Comparison of ENCODE assay signal across 26 mouse cellular contexts in the genomic region with DNA sequence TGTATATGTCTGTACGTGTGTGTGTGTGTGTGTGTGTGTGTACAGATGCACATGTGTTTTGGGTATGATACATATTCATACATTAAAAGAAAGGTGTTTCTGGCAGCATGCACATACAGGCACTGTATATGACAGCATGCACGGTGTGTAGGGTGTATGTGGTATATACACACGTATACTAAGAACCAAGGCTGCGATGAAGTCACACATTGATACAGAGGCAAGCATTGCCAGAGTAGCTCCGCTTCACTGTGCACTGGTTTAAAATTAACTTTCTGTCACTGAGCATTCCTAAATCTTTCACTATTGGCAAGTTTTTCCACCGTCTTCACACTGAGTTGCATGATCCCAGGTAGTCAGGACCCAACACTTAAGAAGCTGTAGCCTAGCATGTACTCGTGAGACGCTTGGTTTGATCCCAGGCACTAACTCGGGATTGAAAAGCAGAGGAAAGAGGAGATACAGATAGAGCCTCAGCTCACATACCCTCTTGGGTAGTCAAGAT. TPM values are rescaled to one million over a fixed set of nuclear protein-coding genes. Genes with fewer than 3 reads are reported as not detected.
A peak's percentile ranks its signal among the peaks of the same experiment; 100 is the strongest.
DNase-seq lines count a peak whose midpoint lies in the region; ATAC-seq and TF ChIP-seq lines count a peak whose summit lies in the region.
"Had no signal": no experiment of that assay in that cellular context is flagged by ENCODE, and none has a peak within 500 bp of the region (broad histone marks: within the 10 kb centered on the region; RNA-seq: fewer than 3 reads in every experiment).

No protein-coding gene starts in this region.

- no peak overlapping the region for H3K4me3 ChIP-seq in heart, embryonic 15.5 days
- H3K4me3 ChIP-seq in kidney, embryonic 14.5 days (ENCODE audit: low read length), result no peak overlapping the region
- H3K4me3 ChIP-seq in lung, embryonic 14.5 days (ENCODE audit: low read depth, low read length), result no peak overlapping the region
- H3K4me3 ChIP-seq in lung, adult 2 months (replicated peaks; ENCODE audit: extremely low read depth, low read depth, low read length), result no peak overlapping the region
- H3K4me3 ChIP-seq: embryonic facial prominence, embryonic 10.5 days; embryonic facial prominence, embryonic 13.5 days; erythroblast, embryonic 14.5 days; forebrain, embryonic 12.5 days; forebrain, embryonic 15.5 days; heart, embryonic 12.5 days; hindbrain, embryonic 12.5 days had no signal

- no peaks in the 10 kb centered on the region for H3K27me3 ChIP-seq in heart, embryonic 15.5 days
- no peaks in the 10 kb centered on the region for H3K27me3 ChIP-seq in kidney, embryonic 14.5 days (ENCODE audit: control insufficient read depth, insufficient read depth, low read length)
- no peaks in the 10 kb centered on the region for H3K27me3 ChIP-seq in lung, embryonic 14.5 days (ENCODE audit: insufficient read depth, low read length)
- H3K27me3 ChIP-seq: embryonic facial prominence, embryonic 13.5 days; forebrain, embryonic 12.5 days; forebrain, embryonic 15.5 days; heart, embryonic 12.5 days; hindbrain, embryonic 12.5 days had no signal

- H3K4me1 ChIP-seq in heart, embryonic 15.5 days (replicated peaks), result peaks cover 37% of the 10 kb centered on the region
- H3K4me1 ChIP-seq in kidney, embryonic 14.5 days (ENCODE audit: control insufficient read depth, insufficient read depth, low read length), result peaks cover 18% of the 10 kb centered on the region
- H3K4me1 ChIP-seq in lung, embryonic 14.5 days (ENCODE audit: insufficient read depth), result peaks cover 12% of the 10 kb centered on the region
- no peaks in the 10 kb centered on the region for H3K4me1 ChIP-seq in lung, adult 2 months (ENCODE audit: control insufficient read depth, insufficient read depth, low read length)
- H3K4me1 ChIP-seq: forebrain, embryonic 15.5 days had no signal

- H3K9me3 ChIP-seq in heart, embryonic 15.5 days (replicated peaks), result no peaks in the 10 kb centered on the region
- no peaks in the 10 kb centered on the region for H3K9me3 ChIP-seq in kidney, embryonic 14.5 days (ENCODE audit: control insufficient read depth, low read length)
- H3K9me3 ChIP-seq in lung, embryonic 14.5 days (ENCODE audit: low read depth, low read length), result no peaks in the 10 kb centered on the region
- H3K9me3 ChIP-seq: embryonic facial prominence, embryonic 10.5 days; embryonic facial prominence, embryonic 13.5 days; forebrain, embryonic 12.5 days; forebrain, embryonic 15.5 days; heart, embryonic 12.5 days; hindbrain, embryonic 12.5 days had no signal

- ATAC-seq in heart, embryonic 15.5 days (replicated peaks; ENCODE audit: insufficient number of reproducible peaks, insufficient read depth, low FRiP score, low read depth), result no peak
- 0 out of 2 replicates have a peak, but pooled peaks have one; percentile 56 for ATAC-seq in kidney, embryonic 14.5 days (ENCODE audit: low FRiP score, low TSS enrichment)
- ATAC-seq in lung, embryonic 14.5 days (ENCODE audit: insufficient read depth), result no peak
- ATAC-seq: activated CD4-positive, CD25-positive, alpha-beta regulatory T cell, adult 4 months; forebrain, embryonic 15.5 days had no signal

- H3K9ac ChIP-seq in heart, embryonic 15.5 days, result no peak overlapping the region
- no peak overlapping the region for H3K9ac ChIP-seq in kidney, embryonic 14.5 days (ENCODE audit: low read depth, low read length)
- H3K9ac ChIP-seq in lung, embryonic 14.5 days, result no peak overlapping the region
- H3K9ac ChIP-seq: embryonic facial prominence, embryonic 13.5 days; forebrain, embryonic 12.5 days; forebrain, embryonic 15.5 days; heart, embryonic 12.5 days; hindbrain, embryonic 12.5 days had no signal

- DNase-seq in heart, postnatal 25 days (ENCODE audit: low spot score), result no peak
- DNase-seq in kidney, adult 18-20 months, result no peak
- peak; percentile 18 to 45 for DNase-seq in kidney, postnatal 36 days
- no peak for DNase-seq in kidney, adult 11 months
- no peak for DNase-seq in lung, embryonic 14.5 days
- DNase-seq in lung, adult 2 months, result no peak
- DNase-seq: adrenal gland, adult 8-10 months; adrenal gland, postnatal 25 days; cerebellum, adult 11-12 months; cerebellum, adult 8-10 months; cerebellum, postnatal 10 days; cerebellum, postnatal 36 days; embryo, embryonic 11 days; gastrocnemius, postnatal 25 days; heart, adult 18-20 months; heart, postnatal 14 days had no signal

- intact Hi-C loops in heart, postnatal 25 days (cut with DNase I), result no loop called here

- no peaks in the 10 kb centered on the region for H3K36me3 ChIP-seq in heart, embryonic 15.5 days
- no peaks in the 10 kb centered on the region for H3K36me3 ChIP-seq in kidney, embryonic 14.5 days (ENCODE audit: control insufficient read depth, insufficient read depth, low read length)
- H3K36me3 ChIP-seq in lung, embryonic 14.5 days (ENCODE audit: insufficient read depth), result no peaks in the 10 kb centered on the region
- H3K36me3 ChIP-seq: embryonic facial prominence, embryonic 10.5 days; embryonic facial prominence, embryonic 13.5 days; forebrain, embryonic 12.5 days; forebrain, embryonic 15.5 days; heart, embryonic 12.5 days; hindbrain, embryonic 12.5 days had no signal

- 69% methylated on average over 9 of the region's 9 CpGs for WGBS in heart, embryonic 15.5 days
- WGBS in kidney, embryonic 14.5 days, result 66% methylated on average over 9 of the region's 9 CpGs
- 74% methylated on average over 9 of the region's 9 CpGs for WGBS in lung, embryonic 14.5 days
- WGBS in lung, adult 2 months, result 80% methylated on average over 9 of the region's 9 CpGs

- no peak for TF ChIP-seq CTCF in lung, embryonic 14.5 days (IDR thresholded peaks at IDR 0.05; ENCODE audit: low read depth)
- no peak for TF ChIP-seq CTCF in lung, adult 2 months (IDR thresholded peaks at IDR 0.05; ENCODE audit: insufficient read depth, low read length)

- 0 out of 2 replicates have a peak overlapping the region, but pooled peaks have one; percentile 9 for H3K27ac ChIP-seq in heart, embryonic 15.5 days
- H3K27ac ChIP-seq in kidney, embryonic 14.5 days (ENCODE audit: low read depth, low read length), result no peak overlapping the region
- 0 out of 2 replicates have a peak overlapping the region, but pooled peaks have one; percentile 0 for H3K27ac ChIP-seq in lung, embryonic 14.5 days (ENCODE audit: low read depth)
- H3K27ac ChIP-seq: embryonic facial prominence, embryonic 10.5 days; embryonic facial prominence, embryonic 13.5 days; forebrain, embryonic 12.5 days; forebrain, embryonic 15.5 days; hindbrain, embryonic 12.5 days had no signal

- H3K4me2 ChIP-seq in heart, embryonic 15.5 days, result no peak overlapping the region
- no peak overlapping the region for H3K4me2 ChIP-seq in kidney, embryonic 14.5 days (replicated peaks; ENCODE audit: low read depth, low read length)
- H3K4me2 ChIP-seq in lung, embryonic 14.5 days, result no peak overlapping the region
- H3K4me2 ChIP-seq: embryonic facial prominence, embryonic 13.5 days; forebrain, embryonic 12.5 days; forebrain, embryonic 15.5 days; heart, embryonic 12.5 days; hindbrain, embryonic 12.5 days had no signal

- no peak for TF ChIP-seq POLR2A in lung, adult 2 months (IDR thresholded peaks at IDR 0.05; ENCODE audit: borderline replicate concordance, extremely low read depth, low read depth, low read length)

RNA-seq across cellular contexts. Expression of a gene that starts 34.4 kb away (rescaled TPM):
- 6.7 and 7.5 TPM in 2 replicates for polyA plus RNA-seq in heart, embryonic 15.5 days (2015; fragmentation: Nextera tagmentation; extraction: Ambion mirVana)
- 10 to 100 TPM; 15.9 to 18.1 TPM for total RNA-seq in heart, postnatal 25 days (2021)
- polyA plus RNA-seq in kidney, embryonic 14.5 days (2014; fragmentation: Nextera tagmentation; extraction: Ambion mirVana), result 10.6 and 10.9 TPM in 2 replicates
- polyA plus RNA-seq in lung, embryonic 14.5 days (2014; fragmentation: Nextera tagmentation; extraction: Ambion mirVana), result 8.1 and 10.1 TPM in 2 replicates
- polyA plus RNA-seq in lung, adult 2 months (2012; rRNA removed), result 9.4 and 12.3 TPM in 2 replicates

Comparison
In these comparisons a context has a peak if more than half of its experiments do, and no peak if none do; other contexts are left out.
1. DNase-seq: peak in kidney, postnatal 36 days (2 of 2); none in heart, postnatal 25 days (single experiment), kidney, adult 18-20 months (single experiment), kidney, adult 11 months (single experiment), lung, embryonic 14.5 days (single experiment) and lung, adult 2 months (single experiment).